Mouse (Mus musculus): ENCODE measurements at regions not wholly inside any gene's neighbourhood (a gene's known extent, or its start where the extent isn't known, plus 50 kb on each side); places are given as distances from the start of the nearest gene placed in this dataset.
A peak's percentile ranks its signal among the peaks of the same experiment; 100 is the strongest.
"Not testable (repeated sequence)": the region's sequence is repeated elsewhere in the genome, so short reads cannot be mapped to it uniquely, and the experiment has no call there.

- no peak overlapping the region for H3K27ac ChIP-seq (replicated peaks; ENCODE audit: low read depth, low read length)
These were observed 84.9 kb upstream of the Trim24 start for GRCm38 (mm10) chr6:37785741-37786140.

GRCm38 (mm10) chr6:37787858-37788257 lies 82.8 kb upstream of the Trim24 start:
- H3K36me3 ChIP-seq (replicated peaks; ENCODE audit: control insufficient read depth, insufficient read depth, low read depth, low read length); H3K27ac ChIP-seq (replicated peaks; ENCODE audit: low read depth, low read length); H3K4me1 ChIP-seq (ENCODE audit: control insufficient read depth, insufficient read depth, low read length); H3K27me3 ChIP-seq (ENCODE audit: control insufficient read depth, insufficient read depth, low read length); H3K4me3 ChIP-seq (ENCODE audit: low read depth, low read length); H3K9me3 ChIP-seq (replicated peaks; ENCODE audit: control insufficient read depth, low read length); DNase-seq (ENCODE audit: low spot score); ATAC-seq (replicated peaks; ENCODE audit: insufficient number of reproducible peaks, low FRiP score, low TSS enrichment, low read depth); H3K9ac ChIP-seq (replicated peaks; ENCODE audit: low read length); H3K4me2 ChIP-seq (ENCODE audit: low read depth, low read length): not testable (repeated sequence)
- 89% methylated on average over 2 of the region's 8 CpGs for WGBS

More at GRCm38 (mm10) chr6:37785741-37786140, 84.9 kb upstream of the Trim24 start:
- H3K4me3 ChIP-seq (ENCODE audit: low read depth, low read length), result no peak overlapping the region
- H3K4me2 ChIP-seq (ENCODE audit: low read depth, low read length), result no peak overlapping the region
- H3K9ac ChIP-seq (replicated peaks; ENCODE audit: low read length), result no peak overlapping the region
- WGBS, result 89% methylated on average over 7 of the region's 7 CpGs
- H3K4me1 ChIP-seq (ENCODE audit: control insufficient read depth, insufficient read depth, low read length), result no peaks in the 10 kb centered on the region
- no peaks in the 10 kb centered on the region for H3K27me3 ChIP-seq (ENCODE audit: control insufficient read depth, insufficient read depth, low read length)
- H3K9me3 ChIP-seq (replicated peaks; ENCODE audit: control insufficient read depth, low read length), result no peaks in the 10 kb centered on the region
- ATAC-seq (replicated peaks; ENCODE audit: insufficient number of reproducible peaks, low FRiP score, low TSS enrichment, low read depth) (no peak), DNase-seq (ENCODE audit: low spot score) (no peak)
- H3K36me3 ChIP-seq (replicated peaks; ENCODE audit: control insufficient read depth, insufficient read depth, low read depth, low read length), result no peaks in the 10 kb centered on the region

GRCm38 (mm10) chr6:37790878-37791277 lies 79.7 kb upstream of the Trim24 start:
- H3K9ac ChIP-seq (replicated peaks; ENCODE audit: low read length), result no peak overlapping the region
- no peaks in the 10 kb centered on the region for H3K9me3 ChIP-seq (replicated peaks; ENCODE audit: control insufficient read depth, low read length)
- no peak for DNase-seq (ENCODE audit: low spot score)
- no peak overlapping the region for H3K4me2 ChIP-seq (ENCODE audit: low read depth, low read length)
- no peak overlapping the region for H3K27ac ChIP-seq (replicated peaks; ENCODE audit: low read depth, low read length)
- H3K4me1 ChIP-seq (ENCODE audit: control insufficient read depth, insufficient read depth, low read length), result no peaks in the 10 kb centered on the region
- no peak for ATAC-seq (replicated peaks; ENCODE audit: insufficient number of reproducible peaks, low FRiP score, low TSS enrichment, low read depth)
- no peaks in the 10 kb centered on the region for H3K36me3 ChIP-seq (replicated peaks; ENCODE audit: control insufficient read depth, insufficient read depth, low read depth, low read length)
- no peak overlapping the region for H3K4me3 ChIP-seq (ENCODE audit: low read depth, low read length)
- WGBS, result 79% methylated on average over 1 of the region's 1 CpGs
- H3K27me3 ChIP-seq (ENCODE audit: control insufficient read depth, insufficient read depth, low read length), result no peaks in the 10 kb centered on the region

GRCm38 (mm10) chr6:37794211-37794610 lies 76.4 kb upstream of the Trim24 start:
- no peaks in the 10 kb centered on the region for H3K36me3 ChIP-seq (replicated peaks; ENCODE audit: control insufficient read depth, insufficient read depth, low read depth, low read length)
- ATAC-seq (replicated peaks; ENCODE audit: insufficient number of reproducible peaks, low FRiP score, low TSS enrichment, low read depth) (no peak), DNase-seq (ENCODE audit: low spot score) (no peak)
- no peaks in the 10 kb centered on the region for H3K9me3 ChIP-seq (replicated peaks; ENCODE audit: control insufficient read depth, low read length)
- H3K27me3 ChIP-seq (ENCODE audit: control insufficient read depth, insufficient read depth, low read length), result no peaks in the 10 kb centered on the region
- no peak overlapping the region for H3K27ac ChIP-seq (replicated peaks; ENCODE audit: low read depth, low read length)
- no peaks in the 10 kb centered on the region for H3K4me1 ChIP-seq (ENCODE audit: control insufficient read depth, insufficient read depth, low read length)
- H3K4me2 ChIP-seq (ENCODE audit: low read depth, low read length), result no peak overlapping the region
- whole genome bisulfite sequencing, result 98% methylated on average over 4 of the region's 4 CpGs
- no peak overlapping the region for H3K4me3 ChIP-seq (ENCODE audit: low read depth, low read length)
- H3K9ac ChIP-seq (replicated peaks; ENCODE audit: low read length), result no peak overlapping the region

GRCm38 (mm10) chr6:37795001-37795400 lies 75.6 kb upstream of the Trim24 start:
- Histone ChIP-seq H3K36me3 (replicated peaks; ENCODE audit: control insufficient read depth, insufficient read depth, low read depth, low read length) (no peaks in the 10 kb centered on the region), H3K27ac (replicated peaks; ENCODE audit: low read depth, low read length) (no peak overlapping the region), H3K4me2 (ENCODE audit: low read depth, low read length) (no peak overlapping the region), H3K9me3 (replicated peaks; ENCODE audit: control insufficient read depth, low read length) (no peaks in the 10 kb centered on the region), H3K27me3 (ENCODE audit: control insufficient read depth, insufficient read depth, low read length) (no peaks in the 10 kb centered on the region), H3K4me3 (ENCODE audit: low read depth, low read length) (no peak overlapping the region), H3K4me1 (ENCODE audit: control insufficient read depth, insufficient read depth, low read length) (no peaks in the 10 kb centered on the region), H3K9ac (replicated peaks; ENCODE audit: low read length) (no peak overlapping the region)
- no peak for DNase-seq (ENCODE audit: low spot score)
- no peak for ATAC-seq (replicated peaks; ENCODE audit: insufficient number of reproducible peaks, low FRiP score, low TSS enrichment, low read depth)

- H3K4me3 ChIP-seq (ENCODE audit: low read depth, low read length), result no peak overlapping the region
- ATAC-seq (replicated peaks; ENCODE audit: insufficient number of reproducible peaks, low FRiP score, low TSS enrichment, low read depth) (no peak), DNase-seq (ENCODE audit: low spot score) (no peak)
- 87% methylated on average over 5 of the region's 5 CpGs for WGBS
- H3K9me3 ChIP-seq (replicated peaks; ENCODE audit: control insufficient read depth, low read length), result no peaks in the 10 kb centered on the region
- H3K36me3 ChIP-seq (replicated peaks; ENCODE audit: control insufficient read depth, insufficient read depth, low read depth, low read length), result no peaks in the 10 kb centered on the region
- H3K27ac ChIP-seq (replicated peaks; ENCODE audit: low read depth, low read length), result no peak overlapping the region
- no peaks in the 10 kb centered on the region for H3K27me3 ChIP-seq (ENCODE audit: control insufficient read depth, insufficient read depth, low read length)
- H3K4me1 ChIP-seq (ENCODE audit: control insufficient read depth, insufficient read depth, low read length), result no peaks in the 10 kb centered on the region
- H3K9ac ChIP-seq (replicated peaks; ENCODE audit: low read length), result no peak overlapping the region
- no peak overlapping the region for H3K4me2 ChIP-seq (ENCODE audit: low read depth, low read length)
These were observed 67.4 kb upstream of the Trim24 start for GRCm38 (mm10) chr6:37803231-37803630.

GRCm38 (mm10) chr6:37805896-37806295 lies 64.7 kb upstream of the Trim24 start:
- not testable (repeated sequence) for DNase-seq (ENCODE audit: low spot score); H3K27me3 ChIP-seq (ENCODE audit: control insufficient read depth, insufficient read depth, low read length)
- 97% methylated on average over 24 of the region's 24 CpGs for WGBS

GRCm38 (mm10) chr6:37806529-37807191 lies 64.0 kb upstream of the Trim24 start:
- not testable (repeated sequence) for H3K4me1 ChIP-seq (ENCODE audit: control insufficient read depth, insufficient read depth, low read length); H3K9me3 ChIP-seq (replicated peaks; ENCODE audit: control insufficient read depth, low read length); H3K4me3 ChIP-seq (ENCODE audit: low read depth, low read length); H3K9ac ChIP-seq (replicated peaks; ENCODE audit: low read length); H3K27ac ChIP-seq (replicated peaks; ENCODE audit: low read depth, low read length); H3K4me2 ChIP-seq (ENCODE audit: low read depth, low read length); H3K36me3 ChIP-seq (replicated peaks; ENCODE audit: control insufficient read depth, insufficient read depth, low read depth, low read length); DNase-seq (ENCODE audit: low spot score); H3K27me3 ChIP-seq (ENCODE audit: control insufficient read depth, insufficient read depth, low read length)
- 57% methylated on average over 1 of the region's 10 CpGs for WGBS
- ATAC-seq (replicated peaks; ENCODE audit: insufficient number of reproducible peaks, low FRiP score, low TSS enrichment, low read depth), result peak; percentile 73

More at GRCm38 (mm10) chr6:37805896-37806295, 64.7 kb upstream of the Trim24 start:
- not testable (repeated sequence) for H3K9ac ChIP-seq (replicated peaks; ENCODE audit: low read length); H3K4me3 ChIP-seq (ENCODE audit: low read depth, low read length); H3K27ac ChIP-seq (replicated peaks; ENCODE audit: low read depth, low read length); H3K4me1 ChIP-seq (ENCODE audit: control insufficient read depth, insufficient read depth, low read length); H3K9me3 ChIP-seq (replicated peaks; ENCODE audit: control insufficient read depth, low read length); H3K4me2 ChIP-seq (ENCODE audit: low read depth, low read length); H3K36me3 ChIP-seq (replicated peaks; ENCODE audit: control insufficient read depth, insufficient read depth, low read depth, low read length)
- ATAC-seq (replicated peaks; ENCODE audit: insufficient number of reproducible peaks, low FRiP score, low TSS enrichment, low read depth), result 0 out of 2 replicates have a peak, but pooled peaks have one; percentile 14

All from embryonic facial prominence, embryonic 11.5 days (tissue).